Mouse (Mus musculus) heart, adult 9 months (tissue): Measurements from ENCODE around the gene Agmat.
"Not testable (repeated sequence)": the region's sequence is repeated elsewhere in the genome, so short reads cannot be mapped to it uniquely, and the experiment has no call there.

Experiments
- DNase-seq, 2 experiments: peaks; one replicate each; pipeline ENCODE4 v3.0.0; 2022; ENCODE audit warnings: low spot score in 2 of 2

Gene Agmat

GRCm38 (mm10) chr4:141735206-141735560 is 11.3 kb upstream of the Agmat start:
- DNase-seq = no peak

DNA sequence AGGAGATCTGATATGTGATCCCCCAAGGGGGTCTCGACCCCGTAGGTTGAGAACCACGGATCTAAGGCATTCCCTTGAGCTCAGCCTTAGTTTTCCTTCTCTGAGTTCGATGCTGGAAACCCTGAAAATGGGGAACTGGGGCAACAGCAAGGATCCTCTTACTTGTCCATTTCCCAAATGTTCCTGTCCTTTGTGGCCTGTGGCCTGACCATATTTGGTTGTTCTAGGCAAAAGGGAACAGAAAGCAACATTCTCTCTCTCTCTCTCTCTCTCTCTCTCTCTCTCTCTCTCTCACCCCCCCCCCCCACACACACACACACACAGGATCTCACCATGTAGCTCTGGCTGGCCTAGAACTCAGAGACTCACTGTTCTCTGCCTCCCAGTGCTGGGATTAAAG is 9.6 kb upstream of the Agmat start:
- no peak for DNase-seq

GRCm38 (mm10) chr4:141738015-141738414 is 8.5 kb upstream of the Agmat start:
- no peak for DNase-seq

GRCm38 (mm10) chr4:141741856-141742255 is 4.6 kb upstream of the Agmat start:
- DNase-seq = no peak

GRCm38 (mm10) chr4:141742381-141742780 is 4.1 kb upstream of the Agmat start:
- DNase-seq = no peak

DNA sequence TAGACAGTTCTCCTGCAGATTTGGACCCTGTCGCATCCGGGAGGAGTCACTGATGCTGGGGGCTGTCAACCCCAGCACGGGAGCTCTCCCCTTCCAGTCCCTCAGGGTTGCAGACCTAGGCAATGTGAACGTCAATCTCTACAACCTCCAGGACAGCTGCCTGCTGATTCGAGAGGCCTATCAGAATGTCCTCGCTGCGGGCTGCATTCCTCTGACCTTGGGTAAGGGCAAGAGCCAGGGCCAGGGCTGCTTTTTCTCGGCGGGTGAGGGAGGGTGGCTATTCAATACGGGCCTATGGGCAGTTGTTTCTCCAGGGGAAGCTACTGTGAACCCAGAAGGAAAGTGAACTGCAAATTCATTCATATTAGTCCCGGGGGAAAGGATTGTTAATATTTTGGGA is 3.1 kb downstream of the Agmat start:
- peak in 1 of 2 experiments; percentile 35 for DNase-seq

GRCm38 (mm10) chr4:141750826-141751225 is 4.4 kb downstream of the Agmat start:
- no peak for DNase-seq

GRCm38 (mm10) chr4:141751419-141752075 is 5.1 kb downstream of the Agmat start:
- DNase-seq = no peak

GRCm38 (mm10) chr4:141752076-141752421 is 5.6 kb downstream of the Agmat start:
- DNase-seq = peak; percentile 21 to 24

DNA sequence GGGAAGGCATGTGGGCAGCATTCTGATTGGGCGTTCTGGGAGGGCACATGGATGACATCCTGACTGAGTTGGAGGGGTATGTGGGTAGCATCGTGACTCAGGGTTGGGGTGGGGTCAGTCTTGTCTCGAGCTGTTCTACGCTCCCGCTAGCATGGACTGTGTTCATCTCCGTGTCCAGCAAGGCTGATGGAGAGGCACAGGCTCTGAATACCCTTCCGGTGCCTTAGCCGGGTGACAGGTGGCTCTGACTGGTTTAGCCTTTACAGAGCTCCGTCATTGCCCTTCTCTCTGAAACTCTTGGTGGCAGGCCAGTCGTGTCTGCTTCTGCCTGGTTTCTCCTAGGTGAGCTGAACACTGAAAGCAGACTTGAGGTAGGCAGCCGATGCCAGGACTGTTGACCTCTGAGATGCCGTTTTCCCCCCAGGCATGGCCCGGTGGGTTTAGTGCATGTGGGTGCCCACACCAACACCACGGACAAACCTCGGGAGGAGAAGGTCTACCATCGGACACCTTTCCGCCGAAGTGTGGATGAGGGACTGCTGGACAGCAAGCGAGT is 9.0 kb downstream of the Agmat start:
- DNase-seq = no peak

- DNase-seq = no peak
Observed at GRCm38 (mm10) chr4:141757124-141757523, 10.7 kb downstream of the Agmat start.

- DNase-seq = no peak
Observed at GRCm38 (mm10) chr4:141758874-141759542, 12.5 kb downstream of the Agmat start.

DNA sequence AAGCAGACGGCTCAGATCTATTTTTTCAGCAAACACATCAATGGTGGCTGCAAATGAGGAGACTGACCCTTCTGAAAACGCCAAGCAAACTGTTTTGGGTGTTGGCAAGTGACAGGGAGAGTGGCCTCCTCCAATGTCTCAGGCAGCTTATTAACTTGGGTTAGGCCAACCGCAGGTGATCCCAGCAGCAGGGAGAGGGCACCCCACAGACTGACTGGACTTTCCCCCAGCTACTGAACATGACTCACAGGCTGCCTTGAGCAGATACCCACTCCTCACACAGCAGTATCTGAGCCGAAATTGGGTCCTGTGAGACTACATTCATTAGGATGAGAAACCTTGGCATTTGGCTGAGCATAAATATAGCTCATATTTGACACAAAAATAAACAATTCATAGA is 14.5 kb downstream of the Agmat start:
- no peak for DNase-seq

DNA sequence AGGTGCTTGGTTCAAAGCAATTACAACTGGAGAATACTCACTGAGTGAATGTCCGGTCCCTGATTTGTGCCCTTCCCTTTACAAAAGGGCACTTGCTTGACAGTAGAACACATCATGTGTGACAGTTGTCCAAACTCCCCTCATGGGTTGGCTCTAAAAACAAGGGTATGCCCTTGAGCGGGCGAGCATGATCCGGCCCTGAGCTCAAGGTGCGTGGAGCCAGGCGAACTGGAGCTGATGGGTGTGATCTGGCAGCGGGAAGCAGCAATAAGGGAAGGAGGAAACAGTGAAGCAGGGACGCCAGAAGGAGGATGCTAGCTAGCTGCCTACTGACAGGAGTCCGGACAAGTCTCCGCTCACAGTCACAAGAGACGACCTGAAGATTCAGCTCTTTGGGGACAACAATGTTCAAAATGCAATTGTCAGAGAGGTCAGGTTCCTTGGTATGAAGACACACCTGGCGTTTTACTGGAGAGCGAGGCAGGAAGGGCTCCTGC is 15.7 kb downstream of the Agmat start:
- DNase-seq = no peak

DNA sequence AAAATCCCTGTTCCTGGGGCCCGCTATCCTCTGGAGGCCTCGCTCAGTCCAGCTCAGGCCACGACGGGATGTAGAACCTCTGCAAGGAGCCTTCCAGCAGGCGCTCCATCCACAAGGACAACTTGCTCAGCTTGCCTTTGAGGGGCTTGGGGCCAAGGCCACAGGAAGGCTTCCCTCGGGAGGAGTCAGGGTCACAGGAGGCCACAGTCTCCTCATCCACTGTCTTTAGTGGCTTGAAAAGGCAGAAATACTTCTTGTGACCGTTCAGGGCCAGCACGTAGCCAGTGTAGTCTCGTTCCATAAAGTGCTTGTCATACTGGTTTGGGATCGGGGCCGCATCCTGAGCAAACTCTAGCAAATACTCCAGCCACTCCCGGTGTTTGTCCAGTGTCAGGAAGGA is 17.0 kb downstream of the Agmat start:
- DNase-seq = no peak

- DNase-seq = no peak
Observed at GRCm38 (mm10) chr4:141765008-141765407, 18.5 kb downstream of the Agmat start.

- DNase-seq = no peak
Observed at GRCm38 (mm10) chr4:141766316-141766667, 19.8 kb downstream of the Agmat start.

GRCm38 (mm10) chr4:141766668-141767352 is 20.3 kb downstream of the Agmat start:
- DNase-seq = peak in 1 of 2 experiments; percentile 85

GRCm38 (mm10) chr4:141767353-141768036 is 21.0 kb downstream of the Agmat start:
- peak in 1 of 2 experiments; percentile 91 for DNase-seq

DNA sequence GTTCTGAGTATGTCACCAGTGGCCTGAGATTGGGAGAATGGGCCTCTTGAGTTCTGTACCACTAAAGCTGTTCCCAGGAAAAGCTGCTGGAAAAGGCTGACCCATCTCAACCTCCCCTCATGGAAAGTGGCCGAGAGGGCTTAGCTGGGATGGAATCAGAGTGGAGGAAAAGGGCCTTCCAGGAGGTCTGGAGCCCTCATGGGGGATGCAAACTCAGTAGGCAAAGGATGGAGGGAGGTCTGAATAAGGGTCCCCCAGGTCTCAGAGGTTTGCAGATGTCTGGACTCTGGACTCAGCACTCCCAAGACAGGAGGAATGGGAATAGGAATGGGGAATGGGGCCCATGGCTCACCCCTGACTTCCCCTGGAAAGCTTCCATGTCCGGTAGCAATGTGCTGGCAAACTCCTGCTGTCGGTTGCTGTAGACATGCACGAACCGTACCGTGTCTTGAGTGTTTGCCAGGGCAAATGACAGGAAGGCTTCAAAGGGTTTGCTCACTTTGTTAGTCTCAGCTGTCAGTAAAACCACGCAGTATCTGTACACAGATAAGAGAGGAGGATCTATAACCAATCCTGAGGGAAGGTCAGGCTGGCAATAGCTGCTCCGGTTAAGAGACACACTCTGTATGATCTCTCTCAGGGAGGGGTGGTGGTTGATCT is 23.2 kb downstream of the Agmat start:
- no peak for DNase-seq

GRCm38 (mm10) chr4:141771823-141772222 is 25.4 kb downstream of the Agmat start:
- DNase-seq = no peak

GRCm38 (mm10) chr4:141773019-141773418 is 26.5 kb downstream of the Agmat start:
- not testable (repeated sequence) for DNase-seq
